Mouse (Mus musculus) left cerebral cortex, postnatal 36 days (tissue): ENCODE results near the gene Camsap2. TPM values are rescaled to one million over a fixed set of nuclear protein-coding genes. Genes with fewer than 3 reads are reported as not detected.

ENCODE experiments used
- DNase-seq, 2 experiments: peaks; one replicate each; pipeline ENCODE4 v3.0.0; 2021 to 2022; ENCODE audit warnings: low spot score in 2 of 2, mixed read lengths in 1 of 2
- intact Hi-C: fragments of 180-260 bp; cut with DNase I; formaldehyde crosslinking; loops from one replicate; pipeline ENCODE4 v1.15.1; 2025
- total RNA-seq, 2 experiments: library from RNA; stranded (reverse); gene quantifications; 2 replicates each; pipeline ENCODE4 v1.2.3; 2021

Camsap2 gene
- total RNA-seq, 2 experiments from 2014 or later, result 129 to 138 TPM

GRCm38 (mm10) chr1:136232285-136232926, 113.5 kb downstream of the Camsap2 start:
- no peak for DNase-seq
- intact Hi-C loops, result no loop called here

- no peak for DNase-seq
- intact Hi-C loops, result no loop called here
These were observed 114.3 kb downstream of the Camsap2 start for GRCm38 (mm10) chr1:136231596-136231995.

DNA sequence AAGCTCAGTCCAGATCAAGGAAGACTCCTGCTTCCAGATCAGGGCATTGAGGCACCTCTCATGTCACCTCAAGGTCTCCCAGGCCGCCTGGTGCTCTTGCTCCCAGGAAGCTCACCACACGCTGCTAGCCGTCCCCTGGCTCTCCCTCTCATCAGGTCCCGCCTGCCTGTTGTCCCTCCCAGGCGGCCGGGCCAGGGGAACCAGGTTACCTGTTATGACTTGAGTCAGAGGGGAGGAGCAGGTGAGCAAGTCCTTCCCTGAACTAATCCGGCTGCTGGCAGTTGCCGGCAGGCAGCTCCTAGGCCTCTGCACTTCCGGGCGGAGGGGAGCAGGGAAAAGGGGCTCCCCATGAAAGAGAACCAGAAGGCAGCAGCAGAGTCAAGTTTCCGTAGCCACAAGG, 115.7 kb downstream of the Camsap2 start:
- DNase-seq, result no peak
- intact Hi-C loops, result no loop called here

- no peak for DNase-seq
- intact Hi-C loops, result no loop called here
These were observed 116.9 kb downstream of the Camsap2 start for GRCm38 (mm10) chr1:136229040-136229373.

DNA sequence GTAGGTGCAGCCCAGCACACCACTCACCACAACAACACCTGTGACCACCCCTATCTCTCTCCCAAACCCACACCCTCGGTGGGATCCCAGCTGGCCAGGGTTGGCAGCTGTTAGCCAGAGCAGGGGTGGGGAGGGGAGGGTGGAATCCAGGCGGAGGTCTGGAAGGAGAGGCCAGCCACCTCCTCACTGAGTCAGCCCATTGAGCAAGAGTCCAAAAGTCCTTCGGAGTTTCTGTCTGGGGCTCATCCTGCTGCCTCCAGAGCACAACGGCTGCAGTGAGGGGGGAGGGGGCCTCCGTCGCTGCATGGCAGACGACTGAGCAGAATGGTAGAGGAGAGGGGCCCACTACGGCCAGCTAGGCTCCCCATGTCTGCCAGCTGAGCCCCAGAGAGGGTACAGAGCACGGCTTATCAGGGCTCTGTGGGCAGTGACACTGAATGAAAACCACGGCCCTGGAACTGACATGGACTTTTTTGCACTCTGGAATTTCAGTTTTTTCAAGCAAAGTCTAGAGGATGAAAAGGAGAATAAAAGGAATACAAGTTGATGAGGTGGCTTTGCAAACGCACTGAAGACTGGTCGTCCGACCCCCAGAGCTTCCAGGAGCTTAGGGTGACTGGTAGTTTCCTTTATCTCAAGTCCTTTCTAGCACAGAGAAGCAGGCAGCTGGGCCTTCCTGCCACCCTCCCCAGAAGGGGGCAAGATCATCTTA, 117.4 kb downstream of the Camsap2 start:
- intact Hi-C loops, result no loop called here
- DNase-seq, result no peak

- DNase-seq, result no peak
- intact Hi-C loops, result no loop called here
These were observed 118.0 kb downstream of the Camsap2 start for GRCm38 (mm10) chr1:136227870-136228269.

DNA sequence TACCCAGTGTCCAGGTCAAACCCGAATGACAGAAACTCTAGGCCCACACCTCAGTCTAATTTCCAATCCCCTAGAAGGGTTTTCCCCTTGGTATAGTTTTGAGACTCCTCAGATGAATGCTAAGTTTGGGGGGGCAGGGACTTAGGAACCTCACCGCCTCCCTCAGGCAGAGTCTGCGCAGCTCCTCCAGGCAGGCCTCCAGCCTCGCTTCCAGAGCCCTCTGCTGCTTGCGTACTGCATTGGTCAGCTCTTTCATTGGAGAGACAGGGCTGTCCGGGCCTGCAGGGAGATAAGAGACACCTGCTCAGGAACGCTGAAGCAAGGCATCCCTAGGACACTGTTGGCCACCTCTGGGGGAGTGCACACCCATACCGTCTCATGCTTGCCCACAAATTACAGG, 119.3 kb downstream of the Camsap2 start:
- DNase-seq, result no peak
- intact Hi-C loops, result no loop called here

DNA sequence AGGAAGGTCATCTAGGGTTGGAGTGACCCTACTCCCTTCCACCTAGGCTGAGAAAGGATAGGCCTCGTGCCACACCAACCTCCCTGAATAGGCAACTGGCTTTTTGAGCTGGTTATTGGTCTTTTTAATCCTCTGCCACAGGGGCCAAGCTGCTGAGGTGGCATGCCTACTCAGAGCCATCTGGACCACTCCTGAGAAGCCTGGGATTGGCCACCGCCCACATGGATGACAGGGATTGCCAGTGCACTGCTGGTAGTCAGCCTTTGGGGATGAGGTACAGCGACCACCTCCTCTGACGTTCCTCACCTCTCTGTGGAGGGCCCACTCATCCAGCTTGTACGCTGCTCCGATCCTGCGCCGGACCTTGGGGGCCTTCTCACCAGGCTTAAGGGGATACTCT, 120.1 kb downstream of the Camsap2 start:
- intact Hi-C loops, result no loop called here

GRCm38 (mm10) chr1:136223758-136224342, 122.1 kb downstream of the Camsap2 start:
- no peak for DNase-seq
- intact Hi-C loops, result no loop called here

More for the DNA sequence above, 120.1 kb downstream of the Camsap2 start:
- no peak for DNase-seq

DNA sequence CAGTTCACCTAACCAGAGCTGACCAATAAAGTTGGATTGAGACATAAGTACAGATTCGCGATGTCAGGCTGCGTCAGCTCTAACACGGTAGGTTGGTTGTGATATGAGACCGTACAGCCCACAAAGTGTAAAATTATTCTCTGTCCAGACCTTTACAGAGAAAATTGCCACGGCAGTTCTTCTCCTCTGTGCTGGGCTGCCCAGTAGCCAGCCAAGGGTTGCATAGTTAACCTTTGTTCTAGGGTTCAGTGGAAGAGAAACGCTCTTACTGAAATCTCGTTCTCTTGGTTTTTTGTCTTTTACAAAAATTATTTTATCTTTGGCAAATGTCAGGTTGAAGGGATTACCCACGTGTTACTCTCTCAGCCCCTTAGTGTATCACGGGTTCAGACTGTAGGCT, 123.5 kb downstream of the Camsap2 start:
- no peak for DNase-seq
- intact Hi-C loops, result no loop called here

DNA sequence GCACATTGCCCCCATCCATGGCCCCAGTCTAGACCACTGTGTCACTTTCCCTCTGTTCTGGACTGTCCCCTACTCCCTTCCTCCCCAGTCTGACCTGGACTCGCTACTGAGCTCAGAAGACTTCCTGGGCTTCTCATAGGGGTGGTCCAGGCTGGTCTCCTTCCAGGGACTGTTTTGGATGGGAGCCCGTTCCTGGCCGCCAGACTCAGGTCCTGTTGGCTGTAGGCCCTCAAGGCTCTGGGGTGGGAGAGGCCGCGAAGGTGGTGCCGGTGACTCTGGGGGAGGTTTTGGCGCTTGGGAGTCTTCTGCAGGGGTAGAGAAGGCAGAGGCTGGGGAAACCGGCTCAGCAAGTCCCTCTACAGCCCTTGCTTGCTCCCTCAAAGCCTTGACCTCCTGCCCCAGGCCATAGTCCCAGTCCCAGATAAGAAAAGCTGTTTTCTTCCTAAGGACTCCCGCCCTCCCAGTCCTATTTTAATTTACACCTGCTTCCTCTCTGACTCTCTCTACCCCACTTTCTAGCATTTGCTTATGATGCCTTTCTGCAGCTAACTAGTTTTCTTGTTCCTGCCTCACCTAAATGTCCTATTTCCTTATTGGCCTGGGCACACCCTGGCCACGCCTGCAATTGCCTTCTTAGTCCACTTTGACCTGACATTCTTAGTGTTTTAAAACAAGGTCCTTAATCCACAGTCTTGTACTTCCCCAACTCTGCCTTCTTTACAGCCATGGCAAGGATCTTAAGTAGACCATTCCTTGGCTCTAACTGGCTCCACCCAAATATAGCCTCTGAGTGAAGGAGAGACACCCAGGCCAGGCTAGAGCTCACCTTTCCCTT, 125.7 kb downstream of the Camsap2 start:
- no peak for DNase-seq
- intact Hi-C loops, result no loop called here

Other genes starting within 250 kb of the Camsap2 start
- gene Kif21b, start 214.7 kb downstream of the Camsap2 start, total RNA-seq, result 10 to 100 TPM; 52.0 to 68.8 TPM
- gene Mroh3, start 133.3 kb downstream of the Camsap2 start, total RNA-seq, result 1 to 10 TPM in 1 of 2 experiments, under 1 TPM in 1; 0.54 to 1.2 TPM
- gene Inava, start 111.8 kb downstream of the Camsap2 start, total RNA-seq, result 1 to 10 TPM; 2.5 to 3.3 TPM
- 1 to 10 TPM; 5.5 to 7.7 TPM for gene Gpr25, start 85.2 kb downstream of the Camsap2 start, total RNA-seq
- 10 to 100 TPM in 1 of 2 experiments, 1 to 10 TPM in 1; 9.5 to 11.5 TPM for gene Ddx59, start 69.2 kb upstream of the Camsap2 start, total RNA-seq
- under 1 TPM; 0.07 to 0.20 TPM for gene Kif14, start 120.2 kb upstream of the Camsap2 start, total RNA-seq